Mouse (Mus musculus): ENCODE data around the gene 1700028P14Rik. TPM values are rescaled to one million over a fixed set of nuclear protein-coding genes. Genes with fewer than 3 reads are reported as not detected.

The 1700028P14Rik gene
- polyA plus RNA-seq (2015; fragmentation: Illumina TruSeq; extraction: RNeasy Lipid Tissue Mini Kit (QIAGEN cat#74804); ENCODE audit: low read depth, low replicate concordance), result 3.9 TPM

GRCm38 (mm10) chr19:23652644-23653043 is at the start of gene 1700028P14Rik:
TSS of gene 1700028P14Rik (minus strand) at chr19:23652812.

DNA sequence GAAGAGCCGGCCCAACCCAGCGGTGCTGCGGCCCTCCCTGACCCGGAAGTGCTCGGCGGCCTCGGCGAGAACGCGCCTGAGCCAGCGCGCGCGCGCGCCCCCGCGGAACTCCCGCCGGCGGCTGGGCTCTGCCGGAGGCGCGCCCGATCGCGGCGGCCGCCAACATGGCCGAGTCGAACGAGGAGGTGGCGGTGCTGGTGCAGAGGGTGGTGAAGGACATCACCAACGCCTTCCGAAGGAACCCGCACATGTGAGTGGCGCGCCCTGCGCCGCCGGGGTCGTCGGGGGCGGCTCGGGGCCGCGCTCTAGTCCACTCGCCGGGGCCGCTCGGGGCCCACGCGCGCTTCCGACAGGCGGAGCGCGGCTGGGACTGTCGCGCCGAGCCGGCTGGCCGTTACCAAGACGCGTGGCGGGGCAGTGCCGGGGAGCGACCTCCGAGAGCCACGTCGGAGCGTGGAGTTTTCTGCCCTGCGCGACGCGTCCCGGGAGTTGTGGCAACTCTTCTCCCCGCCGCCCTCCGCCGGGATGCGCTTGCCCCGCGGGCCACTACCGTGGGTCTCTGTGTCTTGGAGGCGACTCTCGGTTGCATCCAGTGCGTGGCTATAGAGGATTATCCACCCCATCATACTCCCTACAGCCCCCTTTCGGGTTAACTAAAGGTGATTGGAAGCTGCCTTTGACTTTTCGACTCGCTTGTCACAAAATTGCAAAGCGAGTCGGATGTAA is 34.8 kb upstream of the 1700028P14Rik start, which contains the start of gene Ptar1:
Ptar1 (plus strand) TSS at position 134 of the 726 bp plus-strand sequence.

Other genes starting within 250 kb of the 1700028P14Rik start
- gene Mamdc2, start 204.4 kb downstream of the 1700028P14Rik start, polyA plus RNA-seq (2015; fragmentation: Illumina TruSeq; extraction: RNeasy Lipid Tissue Mini Kit (QIAGEN cat#74804); ENCODE audit: low read depth, low replicate concordance), result 1.6 TPM
- 14.6 TPM for gene Ptar1, start 34.6 kb upstream of the 1700028P14Rik start, polyA plus RNA-seq (2015; fragmentation: Illumina TruSeq; extraction: RNeasy Lipid Tissue Mini Kit (QIAGEN cat#74804); ENCODE audit: low read depth, low replicate concordance)
- gene Apba1, start 106.1 kb upstream of the 1700028P14Rik start, polyA plus RNA-seq (2015; fragmentation: Illumina TruSeq; extraction: RNeasy Lipid Tissue Mini Kit (QIAGEN cat#74804); ENCODE audit: low read depth, low replicate concordance), result 61.8 TPM

All from brain, adult 10 weeks (tissue).